Mouse (Mus musculus): ENCODE data around the gene Hsdl2. TPM values are rescaled to one million over a fixed set of nuclear protein-coding genes. Genes with fewer than 3 reads are reported as not detected.
"Not testable (repeated sequence)": the region's sequence is repeated elsewhere in the genome, so short reads cannot be mapped to it uniquely, and the experiment has no call there.

Gene Hsdl2
- polyA plus RNA-seq, 1 experiment from 2014 or later: 18.3 TPM

DNA sequence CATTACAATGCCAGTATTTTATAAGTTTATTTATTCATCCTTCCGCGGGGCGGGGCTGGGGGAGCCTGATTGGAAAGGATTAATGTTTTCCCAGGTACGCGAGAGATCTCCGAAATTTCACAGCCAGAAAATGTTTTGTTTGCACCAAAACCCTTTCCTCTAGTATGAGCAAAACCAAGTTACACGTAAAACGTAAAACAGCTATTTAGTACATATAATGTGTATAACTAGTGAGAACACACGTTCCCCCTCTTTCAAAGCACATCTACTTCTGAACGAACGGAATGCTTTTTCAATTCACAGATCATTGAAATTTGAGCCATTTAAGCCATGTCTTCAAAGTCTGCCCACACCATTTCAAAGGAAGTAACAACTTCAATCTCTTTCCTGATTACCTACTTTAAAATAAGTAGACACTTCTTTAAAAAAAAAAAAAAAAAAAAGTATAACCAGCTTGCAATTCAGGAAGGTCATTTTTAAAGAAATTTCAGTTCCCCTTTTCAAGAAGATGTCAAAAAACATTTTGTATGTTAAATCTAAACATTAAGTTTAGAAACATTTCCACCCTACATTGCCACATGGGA, 31.3 kb upstream of the Hsdl2 start:
- H3K27me3 ChIP-seq (replicated peaks; ENCODE audit: low read depth, poor library complexity, severe bottlenecking): 0 out of 2 replicates have a peak, but pooled peaks cover 3% of the 10 kb centered on the region
- peaks cover 20% of the 10 kb centered on the region for H3K4me1 ChIP-seq
- DNase-seq (ENCODE audit: low spot score): no peak
- WGBS: 12% methylated on average over 11 of the region's 11 CpGs
- H3K4me3 ChIP-seq: peak overlapping the region; percentile 90
- H3K9me3 ChIP-seq: no peaks in the 10 kb centered on the region
- peak overlapping the region; percentile 92 for H3K27ac ChIP-seq (replicated peaks)
- no peaks in the 10 kb centered on the region for H3K36me3 ChIP-seq (replicated peaks)

DNA sequence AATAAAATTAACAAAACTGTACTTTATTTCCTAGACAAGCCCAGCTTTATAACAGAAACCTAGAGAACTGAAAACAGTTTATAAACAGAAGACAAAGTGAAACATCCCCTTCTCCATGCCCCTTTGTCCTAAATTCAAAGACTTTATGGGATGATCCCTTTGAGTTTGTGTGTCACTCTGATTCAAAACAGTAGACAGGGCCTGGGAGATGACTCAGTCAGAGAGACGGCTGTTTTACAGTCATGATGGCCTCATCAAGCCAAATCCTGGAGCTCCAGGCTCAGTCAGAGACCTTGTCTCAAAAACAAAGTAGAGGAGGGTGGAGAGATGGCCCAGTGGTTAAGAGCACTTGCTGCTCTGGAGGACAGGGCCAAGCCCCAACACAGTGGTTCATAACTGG, 29.5 kb upstream of the Hsdl2 start:
- DNase-seq (ENCODE audit: low spot score): no peak
- Histone ChIP-seq H3K9me3 (no peaks in the 10 kb centered on the region), H3K4me3 (no peak overlapping the region), H3K27ac (replicated peaks) (no peak overlapping the region), H3K4me1 (peaks cover 13% of the 10 kb centered on the region), H3K36me3 (replicated peaks) (no peaks in the 10 kb centered on the region), H3K27me3 (replicated peaks; ENCODE audit: low read depth, poor library complexity, severe bottlenecking) (0 out of 2 replicates have a peak, but pooled peaks cover 3% of the 10 kb centered on the region)
- 84% methylated on average over 1 of the region's 1 CpGs for WGBS

DNA sequence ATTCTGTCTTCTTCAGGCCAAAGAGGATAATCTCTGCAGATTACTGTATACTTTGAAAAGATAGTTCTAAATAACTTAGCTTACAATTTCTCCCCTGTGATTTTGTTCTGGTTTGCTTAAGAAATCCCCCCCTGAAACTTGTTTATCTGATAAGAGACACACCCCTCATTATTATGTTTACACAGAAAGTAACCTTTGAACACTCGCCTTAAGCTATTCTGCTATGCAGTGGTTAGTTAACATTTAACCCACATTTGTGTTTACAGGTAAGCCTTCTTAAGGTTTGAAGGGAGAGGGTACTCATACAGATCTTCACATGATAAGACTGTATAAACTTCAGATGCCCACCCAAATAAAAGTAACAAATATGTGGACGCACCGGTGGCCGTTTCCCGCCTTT, 28.5 kb upstream of the Hsdl2 start:
- DNase-seq (ENCODE audit: low spot score): no peak
- Histone ChIP-seq H3K27ac (replicated peaks) (no peak overlapping the region), H3K27me3 (replicated peaks; ENCODE audit: low read depth, poor library complexity, severe bottlenecking) (0 out of 2 replicates have a peak, but pooled peaks cover 3% of the 10 kb centered on the region), H3K9me3 (no peaks in the 10 kb centered on the region), H3K4me3 (no peak overlapping the region), H3K4me1 (peaks cover 5% of the 10 kb centered on the region; the same call in 1 of the 2 replicates), H3K36me3 (replicated peaks) (no peaks in the 10 kb centered on the region)
- WGBS: 91% methylated on average over 5 of the region's 5 CpGs

DNA sequence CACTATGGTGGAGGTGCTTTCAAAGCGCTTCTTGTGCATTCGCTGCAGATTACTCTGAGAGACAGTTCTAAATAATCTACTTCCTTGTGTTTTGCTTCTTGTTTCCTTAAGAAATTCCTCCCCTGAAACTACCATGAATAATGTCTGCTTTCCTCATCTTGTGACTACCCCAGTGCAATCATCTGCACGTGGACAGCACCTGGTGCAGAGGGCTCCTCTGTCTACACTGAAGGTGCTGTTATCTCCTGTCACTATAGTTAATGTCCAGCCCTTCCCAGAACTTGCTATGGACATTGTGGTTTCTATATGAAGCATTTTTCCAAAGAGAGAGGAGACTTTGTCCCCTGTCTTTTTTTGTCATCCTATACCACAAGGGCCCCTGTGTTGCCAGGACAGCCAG, 27.8 kb upstream of the Hsdl2 start:
- no peaks in the 10 kb centered on the region for H3K9me3 ChIP-seq
- 0 out of 2 replicates have a peak, but pooled peaks cover 3% of the 10 kb centered on the region for H3K27me3 ChIP-seq (replicated peaks; ENCODE audit: low read depth, poor library complexity, severe bottlenecking)
- H3K36me3 ChIP-seq (replicated peaks): no peaks in the 10 kb centered on the region
- peaks cover 5% of the 10 kb centered on the region; the same call in 1 of the 2 replicates for H3K4me1 ChIP-seq
- H3K4me3 ChIP-seq: no peak overlapping the region
- H3K27ac ChIP-seq (replicated peaks): no peak overlapping the region
- DNase-seq (ENCODE audit: low spot score): no peak
- 73% methylated on average over 3 of the region's 3 CpGs for WGBS

DNA sequence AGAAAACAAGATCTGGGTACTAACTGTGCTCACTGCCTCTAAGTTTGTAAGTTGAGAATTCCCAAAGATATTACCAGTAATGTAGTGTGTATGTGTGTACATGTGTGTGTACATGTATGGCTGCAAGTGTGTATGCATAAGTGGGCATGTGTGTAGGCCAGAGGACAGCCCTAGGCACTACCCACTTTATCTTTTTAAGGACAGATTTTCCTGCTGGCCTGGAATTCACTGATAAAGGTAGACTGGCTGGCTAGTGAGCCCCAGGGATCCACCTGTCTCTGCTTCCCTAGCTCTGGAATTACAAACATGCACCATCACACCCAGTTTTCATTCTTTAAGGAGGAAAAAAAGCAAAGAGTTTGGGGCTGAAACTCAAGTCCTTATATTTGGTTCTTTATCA, 26.2 kb upstream of the Hsdl2 start:
- Histone ChIP-seq H3K9me3 (no peaks in the 10 kb centered on the region), H3K36me3 (replicated peaks) (no peaks in the 10 kb centered on the region), H3K4me3 (no peak overlapping the region), H3K4me1 (no peaks in the 10 kb centered on the region), H3K27me3 (replicated peaks; ENCODE audit: low read depth, poor library complexity, severe bottlenecking) (0 out of 2 replicates have a peak, but pooled peaks cover 3% of the 10 kb centered on the region), H3K27ac (replicated peaks) (no peak overlapping the region)
- no peak for DNase-seq (ENCODE audit: low spot score)

DNA sequence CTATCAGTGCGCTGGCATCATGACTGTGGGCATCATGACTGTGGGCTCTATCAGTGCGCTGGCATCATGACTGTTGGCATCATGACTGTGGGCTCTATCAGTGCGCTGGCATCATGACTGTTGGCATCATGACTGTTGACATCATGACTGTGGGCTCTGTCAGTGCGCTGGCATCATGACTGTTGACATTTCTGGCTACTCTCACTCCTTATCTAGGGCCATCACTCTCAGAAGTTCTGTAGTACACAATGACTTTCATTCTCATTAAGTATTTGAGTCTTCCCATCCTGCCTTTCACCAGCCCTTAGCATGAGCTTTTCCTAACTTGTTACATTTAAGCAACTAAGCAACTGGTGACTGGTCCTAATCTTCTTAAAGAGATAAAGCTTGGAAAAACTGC, 24.0 kb upstream of the Hsdl2 start:
- 97% methylated on average over 4 of the region's 4 CpGs for WGBS
- not testable (repeated sequence) for H3K9me3 ChIP-seq; H3K27me3 ChIP-seq (replicated peaks; ENCODE audit: low read depth, poor library complexity, severe bottlenecking); DNase-seq (ENCODE audit: low spot score); H3K4me1 ChIP-seq; H3K4me3 ChIP-seq; H3K36me3 ChIP-seq (replicated peaks); H3K27ac ChIP-seq (replicated peaks)

DNA sequence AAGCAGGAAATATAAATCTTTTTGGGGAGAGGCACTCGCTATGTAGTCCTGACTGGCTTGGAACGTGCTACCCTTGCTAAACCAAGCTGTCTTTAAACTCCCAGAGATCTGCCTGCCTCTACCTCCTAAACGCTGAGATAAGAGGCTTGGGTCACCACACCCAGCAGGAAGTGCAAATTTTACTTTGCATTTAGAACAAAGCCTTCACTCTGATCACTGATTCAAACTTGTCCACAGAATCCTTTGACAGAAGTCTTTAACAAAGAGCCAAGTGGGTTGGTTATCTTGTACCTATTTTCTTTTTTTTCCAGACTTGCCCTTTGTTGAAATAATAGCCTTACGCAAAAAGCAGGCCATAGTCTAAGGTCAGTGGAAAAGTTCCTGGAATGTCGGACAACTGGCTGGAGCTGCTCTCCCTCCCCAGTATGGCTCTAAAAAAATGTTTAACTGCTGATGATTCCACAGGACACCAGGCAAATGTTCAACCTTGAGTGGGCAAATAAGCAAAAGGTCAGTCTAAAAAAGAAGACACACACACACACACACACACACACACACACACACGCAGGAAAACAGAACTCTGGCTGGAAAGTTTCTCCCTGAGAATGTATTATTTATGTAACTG, 23.2 kb upstream of the Hsdl2 start:
- Histone ChIP-seq H3K27ac (replicated peaks) (no peak overlapping the region), H3K4me3 (no peak overlapping the region), H3K36me3 (replicated peaks) (no peaks in the 10 kb centered on the region), H3K27me3 (replicated peaks; ENCODE audit: low read depth, poor library complexity, severe bottlenecking) (no peaks in the 10 kb centered on the region), H3K4me1 (no peaks in the 10 kb centered on the region), H3K9me3 (no peaks in the 10 kb centered on the region)
- WGBS: 76% methylated on average over 6 of the region's 6 CpGs
- DNase-seq (ENCODE audit: low spot score): no peak

DNA sequence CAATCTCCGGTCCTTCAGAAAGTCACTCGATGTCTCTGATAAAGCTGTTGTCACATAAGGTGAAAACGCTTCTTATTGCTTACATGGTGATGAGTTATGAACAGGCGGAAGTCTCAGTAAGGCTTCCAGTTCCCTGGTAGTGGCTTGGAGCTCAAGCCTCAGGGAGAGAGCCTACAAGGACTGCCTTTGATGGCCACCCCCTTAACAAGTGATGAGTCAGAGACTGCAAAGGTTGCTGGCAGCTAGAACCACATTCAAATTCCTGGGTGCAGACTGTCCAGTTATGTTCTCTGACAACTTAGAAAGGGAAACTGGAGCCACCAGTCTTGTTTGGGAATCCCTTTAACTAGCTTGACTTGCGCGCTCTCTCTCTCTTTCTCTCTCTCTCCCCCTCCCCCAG, 21.2 kb upstream of the Hsdl2 start:
- 92% methylated on average over 6 of the region's 6 CpGs for WGBS
- Histone ChIP-seq H3K4me1 (no peaks in the 10 kb centered on the region), H3K4me3 (no peak overlapping the region), H3K27ac (replicated peaks) (no peak overlapping the region), H3K27me3 (replicated peaks; ENCODE audit: low read depth, poor library complexity, severe bottlenecking) (no peaks in the 10 kb centered on the region), H3K9me3 (no peaks in the 10 kb centered on the region), H3K36me3 (replicated peaks) (no peaks in the 10 kb centered on the region)
- no peak for DNase-seq (ENCODE audit: low spot score)

DNA sequence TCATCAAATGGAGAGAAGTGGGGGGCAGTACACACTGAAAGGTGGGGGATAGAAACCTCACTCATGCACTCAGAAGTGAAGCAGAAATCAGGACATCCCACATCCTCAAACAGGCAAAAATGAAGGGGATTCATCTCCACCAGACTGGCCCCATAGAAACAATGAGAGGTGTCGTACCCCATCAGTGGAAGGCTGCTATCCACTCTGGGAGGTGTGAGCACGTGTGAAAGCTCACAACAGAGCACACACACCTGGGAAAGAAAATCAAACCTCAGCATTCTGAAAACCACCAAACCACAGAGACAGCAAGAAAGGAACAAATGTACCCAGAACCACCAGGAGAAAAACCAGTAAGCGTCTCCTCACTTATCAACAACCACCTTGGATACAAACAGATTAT, 17.2 kb upstream of the Hsdl2 start:
- DNase-seq (ENCODE audit: low spot score): no peak
- WGBS: 83% methylated on average over 3 of the region's 3 CpGs
- no peaks in the 10 kb centered on the region for H3K9me3 ChIP-seq
- H3K27me3 ChIP-seq (replicated peaks; ENCODE audit: low read depth, poor library complexity, severe bottlenecking): no peaks in the 10 kb centered on the region
- H3K4me3 ChIP-seq: no peak overlapping the region
- no peaks in the 10 kb centered on the region for H3K36me3 ChIP-seq (replicated peaks)
- no peaks in the 10 kb centered on the region for H3K4me1 ChIP-seq
- no peak overlapping the region for H3K27ac ChIP-seq (replicated peaks)

DNA sequence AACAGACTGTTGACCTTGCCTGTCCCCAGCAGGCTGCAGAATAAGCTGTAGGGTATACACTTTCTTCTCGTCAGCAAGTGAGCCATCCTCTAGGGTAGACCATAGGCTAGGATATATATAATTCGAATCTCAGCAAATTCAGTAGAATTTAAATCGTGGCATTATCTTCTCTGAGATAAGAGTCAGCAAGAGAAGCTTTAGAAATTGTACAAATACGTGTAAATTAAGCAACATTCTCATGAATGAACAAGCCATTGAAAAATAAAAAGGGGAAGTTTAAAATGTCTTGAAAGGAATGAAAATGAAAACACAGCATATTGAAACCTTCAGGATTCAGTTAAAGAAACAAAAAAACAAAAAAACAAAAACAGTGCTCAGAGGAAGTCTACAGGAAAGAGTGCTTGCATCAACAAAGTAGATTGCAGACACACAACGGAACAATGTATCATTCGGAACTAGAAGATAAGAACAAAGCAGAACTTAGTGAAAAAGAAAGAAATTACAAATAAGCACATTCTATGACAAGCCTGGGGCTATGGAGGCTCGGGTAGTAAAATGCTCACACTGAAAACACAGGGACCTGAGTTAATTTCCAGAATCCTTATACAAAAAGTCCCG, 15.7 kb upstream of the Hsdl2 start:
- Histone ChIP-seq H3K4me1 (no peaks in the 10 kb centered on the region), H3K9me3 (no peaks in the 10 kb centered on the region), H3K4me3 (no peak overlapping the region), H3K27ac (replicated peaks) (no peak overlapping the region), H3K27me3 (replicated peaks; ENCODE audit: low read depth, poor library complexity, severe bottlenecking) (no peaks in the 10 kb centered on the region), H3K36me3 (replicated peaks) (no peaks in the 10 kb centered on the region)
- WGBS: 80% methylated on average over 8 of the region's 8 CpGs
- DNase-seq (ENCODE audit: low spot score): no peak

DNA sequence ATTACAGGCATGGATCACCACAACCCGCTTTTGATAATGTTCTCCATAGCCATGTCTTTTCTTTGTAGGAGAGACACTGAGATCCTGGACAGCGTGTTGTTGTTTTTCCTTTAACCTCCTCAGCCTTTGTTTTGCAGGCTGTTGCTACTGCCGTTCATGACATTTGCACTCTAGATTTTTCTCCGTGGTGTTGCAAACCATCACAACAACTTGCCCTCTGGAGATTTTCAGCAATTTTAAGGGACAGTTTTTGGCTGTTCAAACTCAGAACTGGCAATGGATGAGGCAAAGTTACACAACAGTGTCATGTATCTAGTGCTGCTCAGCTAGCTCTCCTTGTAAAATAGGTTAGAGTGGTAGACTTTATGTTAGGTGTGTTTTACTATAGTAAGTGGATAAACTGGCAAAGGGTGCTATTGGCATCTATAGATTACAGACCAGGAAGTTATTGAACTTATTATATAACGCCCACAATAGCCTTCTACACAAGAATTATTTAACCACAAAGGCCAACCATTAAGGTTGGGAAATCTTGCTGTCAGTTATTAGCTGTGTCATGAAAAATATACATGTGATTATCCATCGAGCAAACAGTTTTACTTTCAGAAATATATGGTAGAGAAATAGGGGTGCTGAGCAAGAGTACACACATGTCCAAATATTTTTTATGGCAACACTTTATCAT, 13.6 kb upstream of the Hsdl2 start:
- Histone ChIP-seq H3K27ac (replicated peaks) (no peak overlapping the region), H3K4me3 (no peak overlapping the region), H3K4me1 (no peaks in the 10 kb centered on the region), H3K9me3 (no peaks in the 10 kb centered on the region), H3K36me3 (replicated peaks) (no peaks in the 10 kb centered on the region), H3K27me3 (replicated peaks; ENCODE audit: low read depth, poor library complexity, severe bottlenecking) (no peaks in the 10 kb centered on the region)
- DNase-seq (ENCODE audit: low spot score): no peak
- WGBS: 85% methylated on average over 6 of the region's 6 CpGs

DNA sequence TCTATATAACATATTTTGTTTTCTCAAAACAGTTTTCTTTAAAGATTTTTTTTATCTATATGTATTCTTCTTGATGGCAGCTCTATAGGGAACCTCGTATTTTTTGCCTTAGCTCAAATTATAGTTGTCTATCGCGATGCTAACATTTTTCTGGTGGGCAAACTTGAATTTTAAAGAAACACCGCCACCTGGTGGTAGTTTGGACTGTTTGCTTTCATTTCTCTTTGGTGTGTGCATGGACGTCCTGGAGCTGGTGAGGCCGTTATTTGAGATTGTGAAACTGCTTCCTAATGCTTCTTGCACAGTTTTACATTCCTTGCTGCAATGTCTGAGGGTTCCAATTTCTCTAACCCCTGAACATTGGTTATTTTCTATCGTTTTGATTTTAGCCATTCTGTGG, 11.8 kb upstream of the Hsdl2 start:
- Histone ChIP-seq H3K36me3 (replicated peaks) (no peaks in the 10 kb centered on the region), H3K9me3 (no peaks in the 10 kb centered on the region), H3K4me1 (no peaks in the 10 kb centered on the region), H3K27ac (replicated peaks) (no peak overlapping the region), H3K27me3 (replicated peaks; ENCODE audit: low read depth, poor library complexity, severe bottlenecking) (no peaks in the 10 kb centered on the region), H3K4me3 (no peak overlapping the region)
- 6% methylated on average over 7 of the region's 7 CpGs for WGBS
- DNase-seq (ENCODE audit: low spot score): peak; percentile 73

DNA sequence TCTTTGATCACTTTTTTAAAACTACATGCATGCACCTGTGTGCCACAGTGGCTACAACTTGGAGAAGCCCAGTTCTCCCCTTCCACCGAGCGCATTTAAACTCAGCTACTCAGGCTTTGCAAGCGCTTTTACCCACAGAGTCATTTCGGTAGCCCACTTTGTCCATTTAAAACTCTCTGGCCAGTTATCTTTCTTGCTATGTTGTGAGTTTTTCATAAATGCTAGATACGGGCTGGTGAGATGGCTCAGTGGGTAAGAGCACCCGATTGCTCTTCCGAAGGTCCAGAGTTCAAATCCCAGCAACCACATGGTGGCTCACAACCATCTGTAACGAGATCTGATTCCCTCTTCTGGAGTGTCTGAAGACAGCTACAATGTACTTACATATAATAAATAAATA, 10.8 kb upstream of the Hsdl2 start:
- H3K27me3 ChIP-seq (replicated peaks; ENCODE audit: low read depth, poor library complexity, severe bottlenecking); DNase-seq (ENCODE audit: low spot score); H3K4me1 ChIP-seq; H3K4me3 ChIP-seq; H3K27ac ChIP-seq (replicated peaks); H3K9me3 ChIP-seq; H3K36me3 ChIP-seq (replicated peaks): not testable (repeated sequence)
- WGBS: 86% methylated on average over 8 of the region's 8 CpGs

Data from embryonic facial prominence, embryonic 10.5 days (tissue).